Mouse (Mus musculus) stomach, embryonic 15.5 days (tissue): ENCODE measurements around the gene Zfp882. TPM values are rescaled to one million over a fixed set of nuclear protein-coding genes. Genes with fewer than 3 reads are reported as not detected.
"Not testable (repeated sequence)": the region's sequence is repeated elsewhere in the genome, so short reads cannot be mapped to it uniquely, and the experiment has no call there.

Experiments
- ATAC-seq: fragments of 200-750 bp; cut with Nextera tagmentation; 2 replicates; pipeline ENCODE4 v1.8.0; 2017; ENCODE audit warnings: low read depth, moderate number of reproducible peaks, moderate TSS enrichment; ENCODE audit not compliant: insufficient read depth, low FRiP score
- H3K27ac ChIP-seq: fragments of 300-500 bp; sonication (generic); 2 replicates; pipeline ENCODE4 v1.5.1; 2015; ENCODE audit warnings: mild to moderate bottlenecking, inconsistent platforms
- H3K27me3 ChIP-seq: fragments of 300-500 bp; sonication (generic); replicated peaks from 2 replicates; pipeline ENCODE4 v1.6.1; 2015; ENCODE audit warnings: inconsistent platforms
- H3K36me3 ChIP-seq: fragments of 300-500 bp; sonication (generic); 2 replicates; pipeline ENCODE4 v1.6.1; 2015; ENCODE audit warnings: inconsistent platforms
- H3K4me1 ChIP-seq: fragments of 300-500 bp; sonication (generic); 2 replicates; pipeline ENCODE4 v1.6.1; 2015; ENCODE audit warnings: inconsistent platforms
- H3K4me2 ChIP-seq: fragments of 300-500 bp; sonication (generic); 2 replicates; pipeline ENCODE4 v1.6.1; 2015; ENCODE audit warnings: mild to moderate bottlenecking, inconsistent platforms
- H3K4me3 ChIP-seq: fragments of 300-500 bp; sonication (generic); replicated peaks from 2 replicates; pipeline ENCODE4 v1.5.1; 2015; ENCODE audit warnings: inconsistent platforms
- H3K9ac ChIP-seq: fragments of 300-500 bp; sonication (generic); 2 replicates; pipeline ENCODE4 v1.6.1; 2015; ENCODE audit warnings: inconsistent platforms
- H3K9me3 ChIP-seq: fragments of 300-500 bp; sonication (generic); 2 replicates; pipeline ENCODE4 v1.6.1; 2016; ENCODE audit warnings: inconsistent platforms
- WGBS: fragments of 180-500 bp; shearing (Covaris S2); methylation state at CpG from one replicate; pipeline ENCODE4 v1.1.7; 2015; 5-methylcytosine and 5-hydroxymethylcytosine counted together
- polyA plus RNA-seq: library from polyadenylated mRNA; unstranded; fragments of >200 nt; fragmentation: Nextera tagmentation; extraction: Ambion mirVana; gene quantifications from 2 replicates; pipeline ENCODE4 v1.2.1, GENCODE M21; 2015

Zfp882 gene
- 5.1 and 5.3 TPM in 2 replicates for polyA plus RNA-seq

GRCm38 (mm10) chr8:71908309-71909261, at the start of gene Zfp882, which contains the start of gene Zfp617:
Gene Zfp882 (plus strand): TSS chr8:71908608.
Gene Zfp617 (plus strand): TSS chr8:71908635.
- Histone ChIP-seq H3K36me3 (no peaks in the 10 kb centered on the region), H3K4me1 (no peaks in the 10 kb centered on the region), H3K27me3 (no peaks in the 10 kb centered on the region), H3K9ac (peak within 1 kb of the TSS; percentile 81), H3K4me3 (peak within 1 kb of the TSS; percentile 68), H3K4me2 (peak within 1 kb of the TSS; percentile 60), H3K27ac (peak within 1 kb of the TSS; percentile 94), H3K9me3 (no peaks in the 10 kb centered on the region)
- peak; percentile 94 for ATAC-seq
- 7% methylated on average over 47 of the region's 47 CpGs for WGBS

- H3K9ac ChIP-seq, H3K4me2 ChIP-seq, H3K27me3 ChIP-seq, H3K4me3 ChIP-seq, H3K36me3 ChIP-seq, H3K4me1 ChIP-seq, ATAC-seq, H3K27ac ChIP-seq, H3K9me3 ChIP-seq: not testable (repeated sequence)
- 81% methylated on average over 1 of the region's 1 CpGs for WGBS
Observed at GRCm38 (mm10) chr8:71861551-71861950, 46.9 kb upstream of the Zfp882 start.

- not testable (repeated sequence) for H3K4me1 ChIP-seq, H3K27me3 ChIP-seq, ATAC-seq, H3K27ac ChIP-seq, H3K4me2 ChIP-seq, H3K9me3 ChIP-seq, H3K36me3 ChIP-seq, H3K4me3 ChIP-seq, H3K9ac ChIP-seq
Observed at GRCm38 (mm10) chr8:71862038-71862437, 46.4 kb upstream of the Zfp882 start.

DNA sequence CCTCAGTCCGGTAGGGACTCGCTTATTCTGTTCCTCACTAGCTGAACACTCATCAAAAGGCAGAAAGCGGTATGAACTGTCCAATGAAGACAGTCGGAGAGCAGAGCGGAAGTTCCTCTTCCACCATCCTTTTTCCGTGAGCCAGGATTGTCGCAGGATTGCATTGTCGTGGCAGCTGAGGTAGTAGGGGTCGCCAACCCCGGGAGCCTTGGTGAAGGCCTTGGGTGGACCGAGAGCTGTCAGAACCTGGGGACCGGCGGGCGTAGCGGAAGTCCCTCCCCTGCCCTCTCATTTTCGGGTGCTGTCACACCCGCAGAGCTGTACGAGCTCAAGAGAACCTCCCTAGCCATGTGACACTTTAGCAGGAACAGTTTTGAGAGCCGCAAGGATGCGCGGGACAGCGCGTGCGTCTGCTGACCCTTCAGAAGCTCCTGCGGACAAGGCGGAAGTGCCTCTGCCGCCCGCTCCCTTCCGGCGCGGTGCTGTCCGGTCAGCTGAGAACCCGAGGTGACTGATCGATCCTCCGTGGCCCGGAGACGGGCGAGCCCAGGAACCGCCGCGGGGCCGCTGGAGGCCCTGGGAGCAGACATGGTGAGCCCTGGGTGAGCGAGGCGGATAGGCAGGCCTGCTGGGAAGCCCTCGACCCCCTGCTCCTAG, 26.7 kb upstream of the Zfp882 start, which contains the start of gene Zfp709:
Gene Zfp709 (plus strand): TSS at position 402 of the 657 bp plus-strand sequence.
- Histone ChIP-seq H3K27ac (peak within 1 kb of the TSS; percentile 76), H3K9me3 (no peaks in the 10 kb centered on the region), H3K9ac (peak within 1 kb of the TSS; percentile 76), H3K4me1 (0 out of 2 replicates have a peak, but pooled peaks cover 2% of the 10 kb centered on the region), H3K36me3 (peaks cover 19% of the 10 kb centered on the region), H3K27me3 (no peaks in the 10 kb centered on the region), H3K4me2 (peak within 1 kb of the TSS; percentile 87), H3K4me3 (peak within 1 kb of the TSS; percentile 67)
- WGBS, result 4% methylated on average over 45 of the region's 45 CpGs
- peak; percentile 91 for ATAC-seq

DNA sequence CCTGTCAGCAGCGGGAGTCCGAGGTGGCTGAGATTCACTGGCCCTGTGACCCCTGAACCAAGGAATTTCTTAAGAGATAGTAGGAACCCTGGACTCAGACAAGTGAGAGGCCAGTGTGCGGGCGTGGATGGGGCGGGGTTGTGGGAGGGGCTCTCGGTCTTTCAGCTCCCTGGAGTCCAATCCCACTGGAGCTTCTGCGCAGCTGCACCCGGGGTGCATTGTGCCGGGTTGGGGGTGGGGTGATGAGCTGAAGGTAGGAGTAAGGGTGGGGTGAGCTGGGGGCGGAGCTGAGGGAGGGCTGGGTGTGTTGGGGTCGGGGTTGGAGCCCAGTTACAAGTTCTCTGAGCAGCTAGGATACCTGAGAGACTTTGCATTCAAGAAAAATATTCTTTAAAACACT, 7.7 kb upstream of the Zfp882 start:
- 55% methylated on average over 11 of the region's 11 CpGs for WGBS
- not testable (repeated sequence) for H3K27ac ChIP-seq

GRCm38 (mm10) chr8:71903084-71903483, 5.3 kb upstream of the Zfp882 start:
- not testable (repeated sequence) for H3K27me3 ChIP-seq, ATAC-seq, H3K36me3 ChIP-seq, H3K4me3 ChIP-seq, H3K9ac ChIP-seq, H3K9me3 ChIP-seq, H3K4me1 ChIP-seq, H3K27ac ChIP-seq, H3K4me2 ChIP-seq
- 65% methylated on average over 1 of the region's 1 CpGs for WGBS

More for the DNA sequence above, 7.7 kb upstream of the Zfp882 start:
- H3K4me3 ChIP-seq, H3K27me3 ChIP-seq, H3K9ac ChIP-seq, H3K4me1 ChIP-seq, H3K9me3 ChIP-seq, H3K36me3 ChIP-seq, H3K4me2 ChIP-seq, ATAC-seq: not testable (repeated sequence)

- Histone ChIP-seq H3K4me3 (no peak overlapping the region), H3K36me3 (no peaks in the 10 kb centered on the region), H3K27me3 (no peaks in the 10 kb centered on the region), H3K4me2 (no peak overlapping the region), H3K9ac (no peak overlapping the region), H3K4me1 (no peaks in the 10 kb centered on the region), H3K27ac (no peak overlapping the region), H3K9me3 (no peaks in the 10 kb centered on the region)
- no peak for ATAC-seq
- 92% methylated on average over 1 of the region's 1 CpGs for WGBS
Observed at GRCm38 (mm10) chr8:71906809-71907208, 1.6 kb upstream of the Zfp882 start.

- H3K27me3 ChIP-seq, result no peaks in the 10 kb centered on the region
- ATAC-seq, result no peak
- peak overlapping the region; percentile 68 for H3K4me3 ChIP-seq
- H3K9ac ChIP-seq, result no peak overlapping the region
- H3K9me3 ChIP-seq, result no peaks in the 10 kb centered on the region
- 93% methylated on average over 5 of the region's 5 CpGs for WGBS
- peak overlapping the region; percentile 60 for H3K4me2 ChIP-seq
- peak overlapping the region; percentile 94; the same call in 1 of the 2 replicates for H3K27ac ChIP-seq
- H3K36me3 ChIP-seq, result no peaks in the 10 kb centered on the region
- H3K4me1 ChIP-seq, result no peaks in the 10 kb centered on the region
Observed at GRCm38 (mm10) chr8:71907798-71908257, 580 bp upstream of the Zfp882 start.

DNA sequence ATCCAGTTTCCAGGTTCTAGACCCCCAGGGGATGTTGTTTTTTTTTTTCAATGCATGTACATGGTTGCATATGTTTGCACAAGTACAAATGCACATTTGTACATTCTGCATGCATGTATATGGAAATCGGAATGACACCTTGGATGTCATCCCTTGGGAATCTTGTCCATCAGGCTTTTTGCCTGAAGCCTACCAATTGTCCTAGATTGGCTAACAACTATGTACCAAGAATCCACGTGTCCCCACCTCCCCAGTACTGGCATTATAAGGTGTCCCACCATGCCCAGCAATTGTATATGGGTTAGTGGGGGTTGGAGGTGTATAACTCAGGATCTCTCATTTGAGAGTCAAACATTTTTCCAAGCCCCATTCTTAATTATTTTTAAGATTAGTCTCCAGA, 3.9 kb downstream of the Zfp882 start:
- Histone ChIP-seq H3K4me2 (no peak overlapping the region), H3K27me3 (no peaks in the 10 kb centered on the region), H3K9ac (no peak overlapping the region), H3K4me3 (no peak overlapping the region), H3K36me3 (peaks cover 7% of the 10 kb centered on the region; the same call in 1 of the 2 replicates), H3K4me1 (no peaks in the 10 kb centered on the region), H3K27ac (no peak overlapping the region), H3K9me3 (no peaks in the 10 kb centered on the region)
- WGBS, result 87% methylated on average over 2 of the region's 2 CpGs
- no peak for ATAC-seq

- Histone ChIP-seq H3K4me2 (peak overlapping the region; percentile 54), H3K4me1 (no peaks in the 10 kb centered on the region), H3K36me3 (no peaks in the 10 kb centered on the region), H3K9me3 (no peaks in the 10 kb centered on the region), H3K27me3 (no peaks in the 10 kb centered on the region), H3K4me3 (peak overlapping the region; percentile 78), H3K27ac (peak overlapping the region; percentile 98), H3K9ac (peak overlapping the region; percentile 88)
- peak; percentile 100 for ATAC-seq
- WGBS, result under 1% methylated on average over 57 of the region's 57 CpGs
Observed at GRCm38 (mm10) chr8:71922567-71923401, 14.4 kb downstream of the Zfp882 start.

DNA sequence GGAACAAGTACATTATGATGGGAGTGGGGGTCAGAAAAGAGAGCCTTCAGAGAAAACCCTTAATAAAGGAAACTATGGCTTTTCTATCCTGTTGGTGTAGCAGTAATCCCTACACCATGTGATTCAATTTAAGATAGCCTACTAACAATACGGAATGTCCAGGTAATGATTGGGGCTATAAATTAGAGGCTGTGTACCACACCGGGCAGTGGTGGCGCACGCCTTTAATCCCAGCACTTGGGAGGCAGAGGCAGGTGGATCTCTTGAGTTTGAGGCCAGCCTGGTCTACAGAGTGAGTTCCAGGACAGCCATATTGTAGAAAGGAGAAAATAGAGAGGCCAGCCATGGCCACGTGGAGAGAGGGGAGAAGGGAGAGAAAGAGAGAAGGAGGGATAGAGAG, 17.4 kb downstream of the Zfp882 start:
- H3K36me3 ChIP-seq, result peaks cover 17% of the 10 kb centered on the region
- no peak overlapping the region for H3K27ac ChIP-seq
- no peaks in the 10 kb centered on the region for H3K27me3 ChIP-seq
- no peak overlapping the region for H3K4me3 ChIP-seq
- H3K4me1 ChIP-seq, result no peaks in the 10 kb centered on the region
- ATAC-seq, result no peak
- no peaks in the 10 kb centered on the region for H3K9me3 ChIP-seq
- no peak overlapping the region for H3K9ac ChIP-seq
- WGBS, result 94% methylated on average over 5 of the region's 5 CpGs
- H3K4me2 ChIP-seq, result no peak overlapping the region
